Mouse (Mus musculus): Measurements from ENCODE around the gene Macc1.

Gene Macc1

DNA sequence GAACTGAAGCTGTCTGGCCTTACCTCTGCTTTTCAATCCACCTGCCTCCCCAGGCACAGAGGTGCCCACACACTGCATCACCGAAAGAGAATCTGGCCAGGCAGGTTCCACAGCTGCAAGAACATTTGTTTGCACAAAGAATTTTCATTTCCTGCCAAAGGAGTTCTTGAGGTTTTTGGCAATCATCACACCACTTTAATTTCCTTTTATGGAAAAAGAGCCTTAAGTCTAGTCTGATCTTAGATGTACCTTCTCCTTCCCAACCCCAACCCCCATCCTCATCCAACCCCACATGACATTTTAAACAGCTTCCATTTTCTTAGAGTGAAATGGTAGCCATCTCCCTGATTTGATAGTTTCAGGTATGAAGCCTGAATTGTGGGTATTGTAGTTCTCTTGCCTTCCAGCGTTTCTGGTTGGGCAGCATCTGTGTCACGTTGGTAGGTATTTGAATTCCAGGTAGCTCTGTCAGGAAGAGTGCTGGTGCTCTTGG is 76.2 kb downstream of the Macc1 start:
- peak; percentile 47 for DNase-seq

DNA sequence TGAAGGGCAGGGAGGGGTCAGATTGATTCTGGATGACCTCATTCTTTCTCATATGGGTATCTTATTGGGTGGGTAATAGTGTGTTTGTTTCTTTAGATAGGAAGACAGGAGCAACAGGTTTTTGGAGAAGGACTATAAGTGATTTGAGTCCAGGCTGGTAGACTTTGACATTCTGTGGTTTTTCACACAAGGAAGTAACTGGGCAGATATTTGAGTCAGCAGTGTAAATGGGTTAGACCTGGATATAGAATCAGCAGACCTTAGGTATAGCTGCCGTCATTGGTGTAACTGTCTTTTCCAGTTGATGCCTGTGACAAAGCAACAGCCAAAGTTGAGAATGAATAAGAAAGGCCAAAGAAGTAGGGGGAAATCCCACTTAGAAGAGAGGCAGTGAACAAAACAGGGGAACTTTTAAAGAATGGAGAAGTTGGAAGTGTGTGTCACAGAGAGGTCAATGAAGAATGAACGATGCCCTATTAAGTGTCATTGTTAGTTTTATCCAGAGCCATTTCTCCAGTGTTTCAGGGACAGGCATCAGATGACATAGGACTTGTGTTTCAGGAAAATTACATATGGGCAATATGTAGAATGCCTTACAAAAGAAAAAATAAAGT is 84.1 kb downstream of the Macc1 start:
- no peak for DNase-seq

DNA sequence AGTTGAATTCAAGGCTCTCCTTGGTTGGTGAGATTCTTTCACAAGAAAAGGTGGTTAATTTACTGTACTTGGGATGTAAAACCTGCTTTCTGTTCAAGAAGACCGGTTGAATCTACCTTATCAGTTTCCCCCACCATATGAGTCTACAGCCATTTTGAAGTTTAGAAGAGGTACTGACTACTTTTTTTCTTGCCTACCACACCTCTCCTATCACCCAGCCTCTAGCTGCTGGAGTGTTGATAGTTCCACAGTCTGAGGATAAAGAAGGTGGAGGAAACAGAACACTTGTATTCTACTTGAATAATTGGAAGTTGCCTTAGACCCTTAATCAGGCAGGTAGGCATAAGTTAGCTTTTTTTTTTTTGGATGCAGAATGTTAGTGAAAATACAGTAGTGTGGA is 88.2 kb downstream of the Macc1 start:
- no peak for DNase-seq

DNA sequence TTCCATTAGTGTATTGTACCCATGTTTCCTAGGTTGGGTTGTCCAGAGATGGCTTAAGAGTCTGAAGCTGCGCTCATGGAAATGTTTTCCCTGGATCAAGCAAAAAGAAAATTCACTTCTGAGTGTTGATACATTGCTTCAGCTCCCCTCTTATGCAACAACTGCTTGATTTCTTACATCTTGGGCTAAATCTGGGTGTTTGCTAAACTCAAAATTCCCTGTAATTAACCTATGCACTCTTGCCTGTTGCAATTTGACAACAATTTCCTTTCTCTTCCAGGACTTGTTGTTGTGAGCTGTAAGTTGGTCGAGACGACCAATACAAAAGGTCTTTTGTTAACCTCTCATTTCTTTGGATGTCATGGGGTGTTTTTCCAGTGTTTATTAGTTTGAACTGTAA is 88.7 kb downstream of the Macc1 start:
- no peak for DNase-seq

DNA sequence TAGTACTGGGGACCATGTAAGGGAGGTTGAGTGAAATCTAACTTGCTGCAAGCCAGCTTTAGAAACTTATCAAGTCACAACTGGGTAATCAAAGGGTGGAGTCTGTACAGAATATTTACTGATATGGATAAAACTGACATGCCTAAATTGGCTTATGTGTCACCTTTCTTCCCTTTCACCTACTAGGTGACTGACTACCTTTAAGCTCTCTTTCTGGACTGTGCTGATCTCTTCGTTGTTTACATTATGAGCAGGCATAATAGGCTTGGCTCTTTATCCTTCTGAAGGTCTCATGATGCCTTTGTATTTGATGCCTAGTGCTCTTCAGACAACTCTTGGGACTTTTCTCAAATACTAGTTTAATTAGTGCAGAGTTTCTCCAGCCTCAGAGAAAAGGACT is 90.7 kb downstream of the Macc1 start:
- no peak for DNase-seq

DNA sequence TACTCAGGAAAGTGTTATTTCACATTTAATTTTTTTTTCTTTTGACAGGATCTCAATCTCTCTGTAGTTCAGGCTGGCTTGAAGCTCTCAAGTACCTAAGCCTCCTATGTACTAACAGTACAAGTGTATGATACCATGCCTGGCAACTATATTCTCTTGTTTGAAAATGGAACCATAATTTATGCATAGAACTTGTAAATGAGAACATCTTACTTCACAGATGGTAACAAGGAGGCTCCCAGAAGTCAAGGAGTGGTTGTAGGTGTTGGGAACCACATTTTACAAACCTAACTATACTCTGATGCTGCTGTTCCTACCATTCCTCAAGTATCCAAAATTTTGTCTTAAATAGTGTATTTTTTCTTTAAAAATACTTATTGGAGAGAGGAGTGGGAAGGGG is 96.5 kb downstream of the Macc1 start:
- DNase-seq = no peak

DNA sequence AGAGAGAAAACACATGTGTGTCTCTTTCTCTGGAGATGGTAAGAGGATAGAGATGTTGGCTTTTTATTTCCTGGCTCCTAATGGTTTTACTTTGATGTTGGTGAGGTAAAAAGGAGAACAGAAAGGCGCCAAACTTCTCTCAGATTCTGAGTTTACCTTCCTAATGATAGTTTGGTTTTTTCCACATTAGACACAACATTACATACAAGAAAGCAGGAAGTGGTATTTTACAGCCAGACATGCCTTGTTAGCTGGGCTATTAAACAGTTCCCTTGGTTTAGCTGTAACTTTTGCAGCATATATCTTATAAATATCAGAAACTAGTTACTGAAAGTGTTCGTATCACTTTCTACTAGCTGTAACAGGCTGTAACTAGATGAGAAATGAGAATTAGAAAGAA is 96.9 kb downstream of the Macc1 start:
- no peak for DNase-seq

DNA sequence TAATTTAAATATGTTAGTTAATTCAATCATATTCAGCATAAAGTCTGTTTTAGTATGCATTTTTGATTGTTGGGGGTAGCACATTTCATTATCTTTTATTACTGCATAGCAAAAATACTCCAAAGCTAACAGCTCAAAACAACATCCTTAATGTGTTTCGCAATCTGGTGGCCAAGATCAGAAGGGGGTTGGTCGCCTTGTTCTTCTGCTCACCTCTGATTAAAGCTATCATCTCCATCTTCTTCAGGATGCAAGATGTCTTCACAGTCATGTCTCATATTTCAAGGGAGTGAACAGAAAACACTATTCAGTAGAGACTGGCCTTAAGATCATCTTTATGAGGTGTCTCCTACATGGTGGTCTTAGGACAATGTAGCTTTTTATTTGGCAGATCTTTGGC is 97.9 kb downstream of the Macc1 start:
- DNase-seq = no peak

DNA sequence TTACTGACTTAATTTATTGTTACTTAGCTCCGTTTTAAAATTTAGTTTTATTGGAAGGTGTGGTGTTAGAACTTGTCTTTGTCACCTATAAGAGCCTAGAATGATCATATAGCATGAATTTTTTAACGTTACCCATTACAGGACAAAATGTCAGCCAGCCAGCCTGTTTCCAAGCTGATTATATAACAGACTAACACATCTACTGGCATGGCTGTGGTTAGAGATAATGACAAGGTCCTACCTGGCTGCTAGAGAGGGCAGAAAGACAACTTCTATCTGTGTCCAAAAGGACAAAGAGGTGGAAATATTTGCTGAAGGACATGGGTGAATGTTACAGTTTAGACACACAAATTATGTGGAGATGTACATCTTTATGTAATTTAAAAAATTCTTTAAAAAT is 101.8 kb downstream of the Macc1 start:
- no peak for DNase-seq

DNA sequence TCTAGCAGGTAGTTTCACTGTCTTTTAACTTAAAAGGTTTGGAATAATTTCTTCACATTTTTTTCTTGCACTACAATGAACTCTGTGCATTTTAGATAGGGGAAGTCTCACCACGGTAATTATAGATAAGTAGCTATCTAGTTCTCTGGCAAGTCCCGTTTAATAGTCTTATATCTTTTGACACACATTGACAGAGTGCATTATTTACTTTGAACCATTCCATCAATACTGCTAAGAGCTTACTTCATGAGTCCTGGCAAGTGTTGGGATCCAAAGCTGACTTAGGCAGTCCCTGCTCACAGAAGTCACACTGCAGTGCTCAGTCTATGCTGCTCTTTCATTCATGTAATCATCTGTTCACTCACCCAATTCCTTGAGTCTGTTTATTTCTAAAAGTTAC is 111.7 kb downstream of the Macc1 start:
- DNase-seq = no peak

DNA sequence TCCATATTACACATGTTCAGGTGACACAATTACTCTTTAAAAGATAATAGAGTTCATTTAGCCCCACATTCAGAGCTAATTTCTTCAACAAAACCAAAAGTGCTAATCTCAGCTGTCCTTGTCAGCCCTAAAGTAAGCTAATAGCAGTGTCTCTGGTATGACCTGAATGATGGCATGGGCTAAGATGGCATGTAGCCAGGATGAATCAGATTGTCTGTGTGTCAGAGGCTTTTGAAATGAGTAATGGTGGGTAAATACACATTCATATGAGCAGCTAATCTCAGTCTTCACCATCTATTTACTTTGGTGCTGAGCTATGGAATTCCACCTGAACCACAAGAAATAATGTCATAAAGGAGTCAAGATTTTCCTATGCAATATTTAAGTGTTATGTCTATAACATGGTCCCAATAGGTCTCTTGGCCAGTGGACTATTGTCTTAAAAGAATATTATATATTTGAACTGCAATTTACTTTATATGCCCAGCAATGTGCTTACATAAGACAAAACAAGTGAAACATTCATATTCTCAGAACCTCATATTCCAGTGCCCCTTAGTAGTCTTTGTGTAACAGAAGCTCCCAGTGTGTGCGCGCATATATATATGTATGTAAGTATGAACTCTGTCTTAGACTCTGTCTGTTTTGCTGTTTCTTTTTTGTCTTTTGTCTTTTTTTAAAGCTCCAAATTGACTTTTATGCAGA is 112.3 kb downstream of the Macc1 start:
- no peak for DNase-seq

DNA sequence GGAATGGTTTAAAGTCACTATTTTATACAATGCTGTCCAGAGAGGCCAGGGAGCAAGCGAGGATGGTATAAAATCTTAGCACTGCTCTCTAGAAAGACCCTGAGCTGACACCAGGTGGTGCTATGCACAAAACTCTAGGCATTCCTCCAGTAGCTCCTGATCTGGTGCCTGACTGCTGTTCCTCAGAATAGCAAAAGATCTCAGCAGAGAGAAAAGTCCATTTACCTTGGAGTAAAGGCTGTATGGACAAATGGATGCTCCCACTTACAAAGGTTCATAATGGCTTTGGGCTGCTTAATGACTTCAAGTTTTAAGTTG is 112.8 kb downstream of the Macc1 start:
- peak; percentile 18 for DNase-seq

DNA sequence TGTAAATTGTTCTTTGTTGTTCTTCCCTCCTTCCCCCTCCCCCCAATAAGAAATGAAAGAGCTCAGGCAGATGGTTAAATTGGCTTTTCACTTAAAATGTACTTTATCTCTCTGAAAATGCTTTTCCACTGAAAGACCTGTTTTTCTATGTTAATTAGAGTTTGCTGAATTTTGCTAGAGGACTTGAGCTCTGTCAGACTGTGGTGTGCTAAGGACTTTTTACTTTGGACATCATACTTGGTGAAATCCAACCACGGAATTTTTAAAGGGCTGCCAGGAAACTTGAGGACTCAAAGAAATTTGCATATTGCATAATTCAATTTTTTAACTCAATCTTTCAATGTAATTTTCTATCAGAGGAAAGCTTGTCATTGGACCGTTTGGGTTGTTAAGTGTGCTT is 126.7 kb downstream of the Macc1 start:
- DNase-seq = no peak

DNA sequence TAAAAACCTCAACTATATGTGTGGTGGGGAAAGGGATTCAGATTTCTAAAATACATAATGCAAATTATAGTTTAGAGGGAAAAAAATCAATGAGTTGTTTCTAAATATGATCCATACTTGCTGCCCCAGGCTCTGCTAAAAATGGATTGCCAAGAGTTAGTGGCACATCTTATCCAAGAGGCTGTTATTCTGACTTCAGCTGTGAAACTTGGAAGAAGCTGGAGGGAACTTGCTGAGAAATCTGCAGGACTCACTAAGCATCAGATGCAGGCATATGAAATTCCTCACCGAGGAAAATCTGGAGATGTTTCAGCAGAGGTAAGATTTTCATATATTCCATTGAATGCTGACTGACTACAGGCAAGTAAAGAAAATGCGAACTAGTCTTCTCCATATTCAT is 136.0 kb downstream of the Macc1 start:
- no peak for DNase-seq

DNA sequence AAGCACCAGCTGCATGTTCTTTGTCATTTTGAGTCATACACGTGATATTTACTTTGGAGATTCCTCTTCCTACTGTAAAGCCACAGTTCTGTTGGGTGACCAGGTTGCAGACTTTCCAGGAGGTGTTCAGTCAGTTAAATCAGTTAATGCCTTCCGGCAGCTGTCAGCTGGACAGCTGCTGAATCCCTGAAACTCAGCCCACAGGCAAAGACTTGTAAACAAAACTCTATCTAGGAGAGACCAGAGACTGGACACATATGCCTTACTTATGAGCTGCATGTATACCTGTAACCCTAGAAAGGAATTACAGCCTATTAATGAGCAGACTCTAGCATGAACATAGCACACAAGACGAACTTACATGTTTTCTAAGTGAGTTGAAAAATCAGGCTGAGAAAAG is 137.2 kb downstream of the Macc1 start:
- DNase-seq = no peak

DNA sequence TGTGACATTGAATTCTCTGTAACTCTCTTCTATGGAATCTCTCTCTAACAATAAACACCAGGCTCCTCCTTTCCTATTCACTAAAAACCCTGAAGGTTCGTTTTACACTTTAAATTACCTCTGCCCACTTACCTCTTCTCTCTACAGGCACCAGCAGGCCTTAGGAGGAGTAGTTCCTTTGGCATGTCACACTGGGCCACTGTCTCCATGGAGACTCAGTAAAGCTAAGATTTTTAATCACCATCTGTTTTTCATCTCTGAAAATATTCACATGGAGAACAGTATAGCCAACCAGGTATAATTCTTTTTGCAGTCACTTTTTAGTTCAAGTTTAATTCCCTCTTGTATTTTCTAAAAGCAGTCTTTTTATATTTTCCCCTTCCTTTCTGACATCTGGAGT is 140.0 kb downstream of the Macc1 start:
- no peak for DNase-seq

DNA sequence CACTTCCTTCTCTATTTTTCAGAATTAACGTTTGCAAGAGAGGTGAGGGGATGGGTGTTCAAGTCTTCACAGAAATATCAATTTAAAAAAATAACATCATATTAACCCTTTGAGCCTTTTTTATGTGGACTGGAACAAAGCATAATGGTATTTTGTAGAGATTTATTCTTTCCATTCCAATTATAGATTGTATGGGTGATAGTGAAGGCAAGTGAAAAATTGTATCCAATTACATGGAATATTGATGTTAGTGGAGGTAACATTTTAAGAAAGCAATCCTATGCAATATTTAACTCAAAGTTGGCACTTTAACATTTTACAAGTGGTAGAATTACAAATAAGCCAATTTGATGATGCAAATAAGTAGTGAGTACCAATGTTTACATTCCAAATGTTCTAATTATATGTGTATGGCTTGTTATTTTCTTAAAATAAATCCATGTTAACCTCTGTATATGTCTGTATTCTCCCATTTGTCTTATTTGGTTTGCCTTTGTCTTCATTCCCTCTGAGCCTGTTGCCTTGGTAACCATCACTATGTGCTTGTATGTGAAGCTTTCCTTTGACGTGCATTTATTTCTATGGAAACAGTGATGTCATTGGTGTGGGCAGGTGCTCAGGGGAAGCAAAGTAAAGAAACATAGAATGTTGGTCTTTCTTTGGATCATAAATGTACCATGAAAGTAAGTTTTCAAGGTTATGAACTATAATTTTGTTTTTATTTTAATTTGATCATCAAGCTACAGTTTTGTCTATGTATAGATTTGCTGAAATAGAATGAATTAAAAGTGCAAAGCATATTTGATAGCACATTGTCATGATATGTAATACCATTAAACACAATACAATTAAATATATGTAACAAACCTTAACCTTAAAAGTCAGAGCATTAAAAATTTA is 150.2 kb downstream of the Macc1 start:
- DNase-seq = no peak

DNA sequence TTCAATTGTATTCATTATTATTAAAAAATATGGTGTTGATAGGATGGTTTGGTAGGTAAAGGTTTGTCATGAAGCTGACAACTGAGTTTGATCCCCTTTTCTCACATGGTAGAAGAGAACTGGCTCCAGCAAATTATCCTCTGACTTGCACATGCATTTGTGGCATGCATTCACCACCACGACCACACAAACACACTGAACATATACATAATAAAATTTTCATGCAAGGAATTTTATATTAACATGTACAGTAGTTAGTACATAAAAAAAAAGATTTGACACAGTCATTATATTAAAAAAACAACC is 150.8 kb downstream of the Macc1 start:
- DNase-seq = no peak

DNA sequence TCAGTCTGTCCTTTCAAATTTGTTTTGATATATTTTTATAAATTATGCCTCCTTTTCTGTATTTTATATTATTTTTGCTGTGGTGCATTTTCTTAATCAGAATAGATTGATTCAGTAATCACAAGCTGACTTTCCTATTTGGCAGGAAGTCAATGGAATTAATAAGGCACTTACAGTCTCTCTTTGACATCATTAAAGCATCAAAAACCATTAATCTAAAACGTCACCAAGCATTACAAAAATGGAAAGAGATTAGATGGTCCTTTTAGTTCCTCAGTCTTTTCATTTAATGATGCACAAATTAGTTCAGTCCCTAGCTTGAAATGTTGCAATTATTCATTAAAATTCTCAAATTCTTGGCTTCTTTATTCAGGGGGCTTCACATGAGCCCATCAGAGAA is 153.6 kb downstream of the Macc1 start:
- DNase-seq = no peak

DNA sequence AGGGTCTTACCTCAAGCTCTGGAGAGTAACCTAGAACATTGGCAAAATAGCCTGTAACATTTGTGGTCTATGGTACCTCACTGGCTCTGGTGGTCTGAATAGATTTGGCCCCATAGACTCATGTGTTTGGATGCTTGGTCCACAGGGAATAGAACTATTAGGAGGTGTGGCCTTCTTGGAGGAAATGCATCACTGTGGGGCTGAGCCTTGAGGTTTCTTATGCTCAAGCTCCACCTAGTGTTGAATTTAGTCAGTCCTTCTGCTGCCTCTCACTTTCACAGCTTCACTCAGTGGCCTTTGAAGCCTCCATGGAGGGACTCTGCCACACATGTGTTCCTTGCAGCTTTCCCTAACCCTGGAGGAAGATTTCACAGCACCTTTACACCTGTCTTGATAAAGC is 156.2 kb downstream of the Macc1 start:
- peak; percentile 3 for DNase-seq

DNA sequence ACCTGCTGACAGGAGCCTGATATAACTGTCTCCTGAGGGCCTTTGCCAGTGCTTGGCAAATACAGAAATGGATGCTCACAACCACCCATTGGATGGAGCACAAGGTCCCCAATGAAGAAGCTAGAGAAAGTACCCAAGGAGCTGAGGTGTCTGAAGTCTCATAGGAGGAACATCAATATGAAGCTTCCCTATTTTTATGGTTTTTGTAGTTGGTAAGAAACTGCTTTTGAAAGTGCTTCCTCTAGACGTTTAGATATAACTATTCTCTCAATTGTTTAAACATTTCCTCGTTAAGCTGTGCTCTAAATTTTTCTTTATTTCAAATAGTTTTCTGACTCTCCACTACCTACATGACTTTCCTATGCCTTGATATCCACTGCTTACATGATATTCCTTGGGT is 169.2 kb downstream of the Macc1 start:
- DNase-seq = no peak

DNA sequence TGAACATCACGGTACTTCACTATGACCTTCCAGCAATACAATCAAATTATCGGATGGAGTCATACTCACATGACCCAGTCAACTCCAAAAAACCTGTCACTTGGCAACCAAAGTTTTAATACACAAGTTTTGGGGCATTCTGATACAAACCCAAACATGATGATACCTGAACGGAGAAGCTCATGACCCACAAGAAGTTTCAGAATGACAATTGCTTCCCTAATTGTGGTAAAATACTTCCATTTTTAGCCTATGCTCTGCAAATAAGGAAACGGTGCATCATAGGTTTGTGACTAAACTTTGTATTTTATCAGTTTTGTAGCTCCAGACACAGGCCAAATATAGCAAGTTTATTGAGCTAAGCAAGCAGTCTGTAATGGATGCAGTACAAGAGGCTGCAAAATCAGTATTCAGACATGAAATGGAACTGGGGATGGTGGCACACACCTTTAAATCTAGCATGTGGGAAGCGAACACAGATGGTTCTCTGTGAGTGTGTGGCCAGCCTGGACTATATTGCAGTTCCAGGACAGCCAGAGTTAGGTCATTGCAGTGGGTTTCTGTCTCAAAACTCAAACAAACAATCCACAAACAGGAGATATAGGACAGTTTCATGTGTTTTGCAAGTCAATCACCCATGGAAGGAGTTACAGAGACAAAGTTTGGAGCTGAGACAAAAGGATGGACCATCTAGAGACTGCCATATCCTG is 170.0 kb downstream of the Macc1 start:
- DNase-seq = no peak

DNA sequence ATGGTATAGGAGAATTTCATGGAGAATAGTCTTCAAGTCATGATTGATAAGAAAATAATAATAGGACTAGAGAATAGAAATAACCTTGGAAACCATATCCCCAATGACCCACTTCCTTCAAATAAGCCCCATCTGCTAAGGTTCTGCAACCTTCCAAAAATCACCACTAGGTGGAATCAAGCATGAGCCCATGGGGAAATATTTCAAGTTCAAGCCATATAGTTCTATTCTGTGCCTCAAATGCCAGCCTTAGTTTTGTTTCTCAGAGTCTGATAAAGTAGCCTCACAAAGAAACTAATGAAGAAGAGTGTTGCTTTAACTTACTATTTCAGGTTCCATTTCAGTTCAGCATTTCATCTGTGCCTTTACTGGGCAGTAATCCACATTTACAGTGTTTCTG is 197.1 kb downstream of the Macc1 start:
- DNase-seq = no peak
